Mouse (Mus musculus): Measurements from ENCODE around the gene Pecam1. TPM values are rescaled to one million over a fixed set of nuclear protein-coding genes. Genes with fewer than 3 reads are reported as not detected.
A peak's percentile ranks its signal among the peaks of the same experiment; 100 is the strongest.

The Pecam1 gene
- 44.2 and 54.6 TPM in 2 replicates for polyA plus RNA-seq (2015; fragmentation: Nextera tagmentation; extraction: Ambion mirVana)

GRCm38 (mm10) chr11:106750121-106750751 is at the start of gene Pecam1:
TSS of gene Pecam1 (minus strand) at chr11:106750628.
- Histone ChIP-seq H3K9ac (no peak within 1 kb of the TSS), H3K4me1 (no peaks in the 10 kb centered on the region), H3K27ac (no peak within 1 kb of the TSS), H3K27me3 (no peaks in the 10 kb centered on the region), H3K4me2 (no peak within 1 kb of the TSS), H3K9me3 (no peaks in the 10 kb centered on the region), H3K4me3 (no peak within 1 kb of the TSS), H3K36me3 (no peaks in the 10 kb centered on the region)
- 86% methylated on average over 13 of the region's 13 CpGs for WGBS
- ATAC-seq (ENCODE audit: insufficient number of reproducible peaks, low FRiP score, low TSS enrichment, low read depth): no peak

- Histone ChIP-seq H3K4me2 (no peak overlapping the region), H3K9me3 (no peaks in the 10 kb centered on the region), H3K27me3 (no peaks in the 10 kb centered on the region), H3K9ac (0 out of 2 replicates have a peak overlapping the region, but pooled peaks have one; percentile 7), H3K4me3 (no peak overlapping the region), H3K27ac (peak overlapping the region; percentile 73), H3K4me1 (peaks cover 13% of the 10 kb centered on the region), H3K36me3 (peaks cover 57% of the 10 kb centered on the region)
- ATAC-seq (ENCODE audit: insufficient number of reproducible peaks, low FRiP score, low TSS enrichment, low read depth): peak; percentile 69; the same call in 1 of the 2 replicates
- WGBS: 19% methylated on average over 9 of the region's 9 CpGs
Measured at GRCm38 (mm10) chr11:106795679-106796078, 45.3 kb upstream of the Pecam1 start.

- H3K9me3 ChIP-seq: no peaks in the 10 kb centered on the region
- H3K27ac ChIP-seq: no peak overlapping the region
- H3K27me3 ChIP-seq: no peaks in the 10 kb centered on the region
- peaks cover 40% of the 10 kb centered on the region for H3K36me3 ChIP-seq
- 84% methylated on average over 4 of the region's 4 CpGs for WGBS
- peaks cover 17% of the 10 kb centered on the region for H3K4me1 ChIP-seq
- H3K9ac ChIP-seq: no peak overlapping the region
- no peak overlapping the region for H3K4me3 ChIP-seq
- ATAC-seq (ENCODE audit: insufficient number of reproducible peaks, low FRiP score, low TSS enrichment, low read depth): no peak
- no peak overlapping the region for H3K4me2 ChIP-seq
Measured at GRCm38 (mm10) chr11:106793846-106794245, 43.4 kb upstream of the Pecam1 start.

- Histone ChIP-seq H3K27me3 (no peaks in the 10 kb centered on the region), H3K27ac (peak overlapping the region; percentile 97), H3K9me3 (no peaks in the 10 kb centered on the region), H3K36me3 (peaks cover 31% of the 10 kb centered on the region), H3K4me2 (peak overlapping the region; percentile 69), H3K4me3 (peak overlapping the region; percentile 82), H3K4me1 (peaks cover 15% of the 10 kb centered on the region), H3K9ac (peak overlapping the region; percentile 84)
- no peak for ATAC-seq (ENCODE audit: insufficient number of reproducible peaks, low FRiP score, low TSS enrichment, low read depth)
- WGBS: under 1% methylated on average over 6 of the region's 6 CpGs
Measured at GRCm38 (mm10) chr11:106789649-106790048, 39.2 kb upstream of the Pecam1 start.

- peaks cover 10% of the 10 kb centered on the region for H3K4me1 ChIP-seq
- H3K4me3 ChIP-seq: peak within 1 kb of the TSS; percentile 82
- peak within 1 kb of the TSS; percentile 95 for H3K9ac ChIP-seq
- peak within 1 kb of the TSS; percentile 97 for H3K27ac ChIP-seq
- 0% methylated on average over 53 of the region's 58 CpGs for WGBS
- no peaks in the 10 kb centered on the region for H3K27me3 ChIP-seq
- peaks cover 32% of the 10 kb centered on the region for H3K36me3 ChIP-seq
- no peaks in the 10 kb centered on the region for H3K9me3 ChIP-seq
- peak; percentile 93 for ATAC-seq (ENCODE audit: insufficient number of reproducible peaks, low FRiP score, low TSS enrichment, low read depth)
- H3K4me2 ChIP-seq: peak within 1 kb of the TSS; percentile 69
Measured at GRCm38 (mm10) chr11:106788775-106789459, 38.5 kb upstream of the Pecam1 start, which contains the start of the genes Ddx5 and Cep95. TSS of gene Ddx5 (minus strand) at chr11:106789185. TSS of gene Cep95 (plus strand) at chr11:106789252.

- peak overlapping the region; percentile 69; the same call in 1 of the 2 replicates for H3K4me2 ChIP-seq
- H3K27me3 ChIP-seq: no peaks in the 10 kb centered on the region
- peaks cover 10% of the 10 kb centered on the region for H3K4me1 ChIP-seq
- H3K9me3 ChIP-seq: no peaks in the 10 kb centered on the region
- H3K36me3 ChIP-seq: peaks cover 35% of the 10 kb centered on the region
- H3K27ac ChIP-seq: peak overlapping the region; percentile 97
- peak; percentile 78 for ATAC-seq (ENCODE audit: insufficient number of reproducible peaks, low FRiP score, low TSS enrichment, low read depth)
- peak overlapping the region; percentile 82 for H3K4me3 ChIP-seq
- WGBS: under 1% methylated on average over 70 of the region's 79 CpGs
- peak overlapping the region; percentile 95 for H3K9ac ChIP-seq
Measured at GRCm38 (mm10) chr11:106788026-106788774, 37.8 kb upstream of the Pecam1 start.

GRCm38 (mm10) chr11:106787131-106788025 is 37.0 kb upstream of the Pecam1 start:
- no peak; the same call in 1 of the 2 replicates for ATAC-seq (ENCODE audit: insufficient number of reproducible peaks, low FRiP score, low TSS enrichment, low read depth)
- peak overlapping the region; percentile 97 for H3K27ac ChIP-seq
- H3K36me3 ChIP-seq: peaks cover 38% of the 10 kb centered on the region

GRCm38 (mm10) chr11:106785043-106785442 is 34.6 kb upstream of the Pecam1 start:
- H3K27ac ChIP-seq: no peak overlapping the region
- peaks cover 10% of the 10 kb centered on the region for H3K4me1 ChIP-seq
- H3K4me2 ChIP-seq: no peak overlapping the region
- H3K4me3 ChIP-seq: no peak overlapping the region
- no peaks in the 10 kb centered on the region for H3K9me3 ChIP-seq
- no peak overlapping the region for H3K9ac ChIP-seq
- no peaks in the 10 kb centered on the region for H3K27me3 ChIP-seq
- H3K36me3 ChIP-seq: peaks cover 49% of the 10 kb centered on the region
- no peak for ATAC-seq (ENCODE audit: insufficient number of reproducible peaks, low FRiP score, low TSS enrichment, low read depth)
- WGBS: 65% methylated on average over 1 of the region's 1 CpGs

More at GRCm38 (mm10) chr11:106787131-106788025, 37.0 kb upstream of the Pecam1 start:
- Histone ChIP-seq H3K4me3 (peak overlapping the region; percentile 82), H3K9me3 (no peaks in the 10 kb centered on the region), H3K27me3 (no peaks in the 10 kb centered on the region), H3K9ac (peak overlapping the region; percentile 95), H3K4me2 (peak overlapping the region; percentile 61), H3K4me1 (peaks cover 15% of the 10 kb centered on the region)
- whole genome bisulfite sequencing: 0% methylated on average over 65 of the region's 65 CpGs

- H3K4me2 ChIP-seq: no peak overlapping the region
- 80% methylated on average over 2 of the region's 2 CpGs for WGBS
- H3K4me1 ChIP-seq: peaks cover 10% of the 10 kb centered on the region
- ATAC-seq (ENCODE audit: insufficient number of reproducible peaks, low FRiP score, low TSS enrichment, low read depth): no peak
- no peak overlapping the region for H3K4me3 ChIP-seq
- H3K9me3 ChIP-seq: no peaks in the 10 kb centered on the region
- no peak overlapping the region for H3K27ac ChIP-seq
- H3K27me3 ChIP-seq: no peaks in the 10 kb centered on the region
- H3K9ac ChIP-seq: no peak overlapping the region
- H3K36me3 ChIP-seq: peaks cover 49% of the 10 kb centered on the region
Measured at GRCm38 (mm10) chr11:106784476-106784875, 34.0 kb upstream of the Pecam1 start.

- 69% methylated on average over 9 of the region's 9 CpGs for WGBS
- no peak overlapping the region for H3K27ac ChIP-seq
- no peak for ATAC-seq (ENCODE audit: insufficient number of reproducible peaks, low FRiP score, low TSS enrichment, low read depth)
- H3K4me3 ChIP-seq: no peak overlapping the region
- H3K9me3 ChIP-seq: no peaks in the 10 kb centered on the region
- H3K27me3 ChIP-seq: no peaks in the 10 kb centered on the region
- no peak overlapping the region for H3K4me2 ChIP-seq
- peaks cover 10% of the 10 kb centered on the region for H3K4me1 ChIP-seq
- no peak overlapping the region for H3K9ac ChIP-seq
- H3K36me3 ChIP-seq: peaks cover 49% of the 10 kb centered on the region
Measured at GRCm38 (mm10) chr11:106782841-106783764, 32.7 kb upstream of the Pecam1 start.
